Mouse (Mus musculus) lung, postnatal 0 days (tissue): ENCODE data around the gene Rgs6.

ENCODE experiments used
- CTCF ChIP-seq: IDR thresholded peaks from 2 replicates; pipeline ENCODE4 v1.5.1; 2016; ENCODE audit warnings: antibody characterized with exemption, mild to moderate bottlenecking
- EP300 ChIP-seq: IDR thresholded peaks from 2 replicates; pipeline ENCODE4 v1.6.1; 2016; ENCODE audit warnings: antibody characterized with exemption, mild to moderate bottlenecking, control low read depth

GRCm38 (mm10) chr12:83128606-83129005, 540.5 kb downstream of the Rgs6 start:
- TF ChIP-seq CTCF, result no peak
- no peak for TF ChIP-seq EP300
